Mouse (Mus musculus): ENCODE results near the gene Myd88.

- TF ChIP-seq POLR2A (IDR thresholded peaks at IDR 0.05; ENCODE audit: insufficient read depth, low read length) (no peak), EP300 (IDR thresholded peaks at IDR 0.05; ENCODE audit: insufficient read depth, low read depth, low read length) (no peak)
Measured at GRCm38 (mm10) chr9:119313096-119313495, 28.1 kb downstream of the Myd88 start.

Data from ES-Bruce4 (cell line).